Mouse (Mus musculus): ENCODE data around the gene Pcgf1.

Gene Pcgf1

GRCm38 (mm10) chr6:83122961-83123360, 45.3 kb downstream of the Pcgf1 start:
- DNase-seq (ENCODE audit: low spot score): no peak

- peak; percentile 79 for DNase-seq (ENCODE audit: low spot score)
These were observed 47.2 kb downstream of the Pcgf1 start for GRCm38 (mm10) chr6:83124851-83125312.

- DNase-seq (ENCODE audit: low spot score): no peak
These were observed 47.7 kb downstream of the Pcgf1 start, which contains the start of gene Ino80b for GRCm38 (mm10) chr6:83125331-83125730. Ino80b (minus strand) TSS chr6:83125431.

- DNase-seq (ENCODE audit: low spot score): no peak
These were observed 49.8 kb downstream of the Pcgf1 start for GRCm38 (mm10) chr6:83127419-83127818.

Measured in ovary, postnatal 10 days (tissue).